Mouse (Mus musculus) embryo, embryonic 11.5 days (tissue): Measurements from ENCODE around the gene Ankrd27.
"Not testable (repeated sequence)": the region's sequence is repeated elsewhere in the genome, so short reads cannot be mapped to it uniquely, and the experiment has no call there.

Source experiments
- DNase-seq: peaks from one replicate; pipeline ENCODE4 v3.0.0-alpha.2; 2012; ENCODE audit warnings: low read depth, low spot score

Gene Ankrd27

GRCm38 (mm10) chr7:35586055-35586905, at the start of gene Ankrd27:
Gene Ankrd27, plus strand, starts transcription at chr7:35586244.
- peak; percentile 95 for DNase-seq

- DNase-seq = no peak
Observed at GRCm38 (mm10) chr7:35537562-35537961, 48.5 kb upstream of the Ankrd27 start, which contains the start of gene Tdrd12. Gene Tdrd12, minus strand, starts transcription at chr7:35537745.

GRCm38 (mm10) chr7:35545881-35546280, 40.2 kb upstream of the Ankrd27 start:
- DNase-seq = peak; percentile 50

- DNase-seq = no peak
Observed at GRCm38 (mm10) chr7:35553751-35554604, 32.1 kb upstream of the Ankrd27 start.

GRCm38 (mm10) chr7:35554605-35555175, 31.4 kb upstream of the Ankrd27 start:
- peak; percentile 14 for DNase-seq

- peak; percentile 90 for DNase-seq
Observed at GRCm38 (mm10) chr7:35555224-35556204, 30.5 kb upstream of the Ankrd27 start.

GRCm38 (mm10) chr7:35556205-35556603, 29.8 kb upstream of the Ankrd27 start, which contains the start of gene Nudt19:
Gene Nudt19, minus strand, starts transcription at chr7:35556304.
- no peak for DNase-seq

GRCm38 (mm10) chr7:35556905-35557304, 29.1 kb upstream of the Ankrd27 start:
- no peak for DNase-seq

GRCm38 (mm10) chr7:35557577-35557976, 28.5 kb upstream of the Ankrd27 start:
- no peak for DNase-seq

- no peak for DNase-seq
Observed at GRCm38 (mm10) chr7:35558681-35559080, 27.4 kb upstream of the Ankrd27 start.

- DNase-seq = no peak
Observed at GRCm38 (mm10) chr7:35559838-35560237, 26.2 kb upstream of the Ankrd27 start.

- no peak for DNase-seq
Observed at GRCm38 (mm10) chr7:35563071-35563470, 23.0 kb upstream of the Ankrd27 start.

GRCm38 (mm10) chr7:35564067-35564865, 21.8 kb upstream of the Ankrd27 start:
- DNase-seq = no peak

GRCm38 (mm10) chr7:35564872-35565271, 21.2 kb upstream of the Ankrd27 start:
- not testable (repeated sequence) for DNase-seq

GRCm38 (mm10) chr7:35565965-35566364, 20.1 kb upstream of the Ankrd27 start:
- DNase-seq = not testable (repeated sequence)

- DNase-seq = not testable (repeated sequence)
Observed at GRCm38 (mm10) chr7:35569724-35570123, 16.3 kb upstream of the Ankrd27 start.

- DNase-seq = not testable (repeated sequence)
Observed at GRCm38 (mm10) chr7:35570883-35571282, 15.2 kb upstream of the Ankrd27 start.

GRCm38 (mm10) chr7:35579849-35580248, 6.2 kb upstream of the Ankrd27 start:
- DNase-seq = no peak

- DNase-seq = no peak
Observed at GRCm38 (mm10) chr7:35582719-35583118, 3.3 kb upstream of the Ankrd27 start.
